ENCODE assay signal across 9 mouse cellular contexts in the genomic region with DNA sequence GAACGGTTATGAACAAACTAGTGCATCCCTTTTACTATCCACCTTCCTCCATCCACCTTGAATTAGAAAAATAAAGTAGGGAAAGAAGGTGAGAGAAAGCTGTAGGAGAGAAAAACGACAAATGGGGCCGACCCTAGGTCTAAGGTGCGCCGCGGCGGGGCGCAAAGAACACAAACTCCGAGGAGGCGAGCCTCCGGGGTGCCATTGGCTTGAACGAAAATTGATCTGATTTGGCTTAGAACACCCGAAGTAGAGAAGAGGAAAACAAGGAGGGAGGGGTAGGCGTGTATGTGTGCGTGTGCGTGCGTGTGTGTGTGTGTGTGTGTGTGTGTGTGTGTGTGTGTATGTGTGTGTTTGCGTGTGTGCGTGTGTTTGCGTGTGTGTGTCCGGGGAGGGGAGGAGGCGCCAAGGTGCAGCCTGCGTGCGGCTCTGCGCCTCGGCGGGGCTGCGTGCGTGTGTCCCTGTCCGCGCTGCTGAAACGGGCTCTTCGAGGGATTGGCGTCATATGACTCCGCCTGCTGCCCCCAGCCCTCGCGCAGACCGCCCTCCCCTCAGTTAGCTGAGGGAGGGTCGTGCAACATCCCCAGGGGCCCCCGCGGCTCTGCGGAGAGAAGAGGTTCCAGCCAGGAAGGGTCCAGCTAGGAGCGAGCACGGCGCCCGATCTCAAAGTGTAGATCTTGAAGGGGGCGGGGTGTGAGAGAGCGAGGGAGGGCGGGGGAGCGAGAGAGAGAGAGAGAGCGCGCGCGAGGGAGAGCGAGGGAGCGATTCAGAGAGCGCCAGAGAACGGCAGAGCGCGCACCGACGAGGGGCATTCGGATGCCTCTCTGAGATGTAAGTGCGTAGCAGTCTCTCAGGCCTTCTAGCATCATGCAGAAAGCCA. TPM values are rescaled to one million over a fixed set of nuclear protein-coding genes. Genes with fewer than 3 reads are reported as not detected.
A peak's percentile ranks its signal among the peaks of the same experiment; 100 is the strongest.
DNase-seq lines count a peak whose midpoint lies in the region; ATAC-seq and TF ChIP-seq lines count a peak whose summit lies in the region.
"Had no signal": no experiment of that assay in that cellular context is flagged by ENCODE, and none has a peak within 500 bp of the region (broad histone marks: within the 10 kb centered on the region; RNA-seq: fewer than 3 reads in every experiment).

A gene (plus strand): TSS at position 778 of the 880 bp plus-strand sequence.

- H3K36me3 ChIP-seq in heart, embryonic 10.5 days = no peaks in the 10 kb centered on the region
- no peaks in the 10 kb centered on the region for H3K36me3 ChIP-seq in forebrain, embryonic 13.5 days (ENCODE audit: poor library complexity, severe bottlenecking)
- no peaks in the 10 kb centered on the region for H3K36me3 ChIP-seq in liver, adult 2 months (ENCODE audit: control insufficient read depth, insufficient read depth, low read length)

- no peak for DNase-seq in heart, embryonic 10.5 days (ENCODE audit: low spot score)
- DNase-seq in heart, postnatal 36 days = no peak
- DNase-seq in brain, embryonic 18.5 days (ENCODE audit: low read depth, low spot score) = peak; percentile 54
- DNase-seq in induced T-regulatory cell, adult 2 months (ENCODE audit: low read depth) = peak; percentile 14
- DNase-seq in liver, adult 2 months (ENCODE audit: extremely low read depth, low read depth, low spot score) = no peak
- DNase-seq in retina, embryonic 14.5 days (ENCODE audit: low spot score) = peak; percentile 74
- no peak for DNase-seq in gastrocnemius, postnatal 14 days

- peaks cover 91% of the 10 kb centered on the region for H3K27me3 ChIP-seq in heart, embryonic 10.5 days (ENCODE audit: insufficient read depth, poor library complexity, severe bottlenecking)
- H3K27me3 ChIP-seq in forebrain, embryonic 13.5 days = peaks cover 91% of the 10 kb centered on the region
- peaks cover 15% of the 10 kb centered on the region for H3K27me3 ChIP-seq in liver, adult 2 months (ENCODE audit: control insufficient read depth, insufficient read depth, low read length)

- peak within 1 kb of the TSS; percentile 95 for H3K4me2 ChIP-seq in forebrain, embryonic 13.5 days

- H3K27ac ChIP-seq in heart, embryonic 10.5 days = no peak within 1 kb of the TSS
- no peak within 1 kb of the TSS for H3K27ac ChIP-seq in forebrain, embryonic 13.5 days
- no peak within 1 kb of the TSS for H3K27ac ChIP-seq in liver, adult 2 months (replicated peaks; ENCODE audit: insufficient read depth, low read depth, low read length)

- under 1% methylated on average over 63 of the region's 64 CpGs for WGBS in heart, embryonic 10.5 days
- WGBS in forebrain, embryonic 13.5 days = under 1% methylated on average over 58 of the region's 64 CpGs
- 2% methylated on average over 63 of the region's 64 CpGs for WGBS in liver, adult 2 months

- H3K4me3 ChIP-seq in heart, embryonic 10.5 days = peak within 1 kb of the TSS; percentile 67
- H3K4me3 ChIP-seq in forebrain, embryonic 13.5 days = peak within 1 kb of the TSS; percentile 50
- peak within 1 kb of the TSS; percentile 6; the same call in 1 of the 2 replicates for H3K4me3 ChIP-seq in liver, adult 2 months (ENCODE audit: insufficient read depth, low read depth, low read length)

- H3K9me3 ChIP-seq in heart, embryonic 10.5 days = no peaks in the 10 kb centered on the region
- no peaks in the 10 kb centered on the region for H3K9me3 ChIP-seq in forebrain, embryonic 13.5 days (replicated peaks)

- intact Hi-C loops in heart, postnatal 36 days (cut with DNase I) = no loop called here
- intact Hi-C loops in gastrocnemius, postnatal 14 days (cut with DNase I; ENCODE audit: low total_unique reads) = no loop called here

- peak within 1 kb of the TSS; percentile 59 for H3K9ac ChIP-seq in forebrain, embryonic 13.5 days
- no peak within 1 kb of the TSS for H3K9ac ChIP-seq in liver, adult 2 months (ENCODE audit: low read depth, low read length)

- no peaks in the 10 kb centered on the region for H3K79me2 ChIP-seq in liver, adult 2 months (ENCODE audit: control insufficient read depth, insufficient read depth, low read length)

- TF ChIP-seq POLR2A in liver, adult 2 months (IDR thresholded peaks at IDR 0.05; ENCODE audit: extremely low read depth, insufficient read depth, low read length) = no peak

- no peak for TF ChIP-seq CTCF in liver, adult 2 months (IDR thresholded peaks at IDR 0.05; ENCODE audit: low read depth, low read length)

- H3K4me1 ChIP-seq in heart, embryonic 10.5 days = peaks cover 29% of the 10 kb centered on the region
- H3K4me1 ChIP-seq in forebrain, embryonic 13.5 days = peaks cover 27% of the 10 kb centered on the region
- H3K4me1 ChIP-seq in liver, adult 2 months (ENCODE audit: control insufficient read depth, insufficient read depth, low read length) = peaks cover 6% of the 10 kb centered on the region; the same call in 1 of the 2 replicates

- ATAC-seq in forebrain, embryonic 13.5 days = peak; percentile 80

RNA-seq across cellular contexts. Expression of the gene that starts here (rescaled TPM):
- 0.13 and 0.22 TPM in 2 replicates for polyA plus RNA-seq in heart, embryonic 10.5 days (2016; fragmentation: Nextera tagmentation; extraction: Ambion mirVana)
- total RNA-seq in heart, postnatal 36 days (2021) = not detected
- 1.7 and 2.1 TPM in 2 replicates for polyA plus RNA-seq in forebrain, embryonic 13.5 days (2015; fragmentation: Nextera tagmentation; extraction: Ambion mirVana)
- 0.07 and 0.09 TPM in 2 replicates for total RNA-seq in liver, adult 2 months (2014; rRNA removed)
- polyA plus RNA-seq in liver, adult 2 months (2012; rRNA removed) = not detected in 2 replicates
- under 1 TPM; 0.04 to 0.11 TPM for total RNA-seq in gastrocnemius, postnatal 14 days (2021)
- polyA plus RNA-seq: C2C12 had no signal

Comparison
In these comparisons a context has a peak if more than half of its experiments do, and no peak if none do; other contexts are left out.
1. DNase-seq: peak in brain, embryonic 18.5 days (single experiment), induced T-regulatory cell, adult 2 months (single experiment) and retina, embryonic 14.5 days (single experiment); none in heart, embryonic 10.5 days (single experiment), heart, postnatal 36 days (0 of 2), liver, adult 2 months (single experiment) and gastrocnemius, postnatal 14 days (single experiment).
2. H3K4me3 ChIP-seq: peak in every context shown above with its lines; median percentile 67 in heart, embryonic 10.5 days; 50 in forebrain, embryonic 13.5 days; 6 in liver, adult 2 months.